Mouse (Mus musculus): ENCODE measurements around the gene Gramd1b. TPM values are rescaled to one million over a fixed set of nuclear protein-coding genes. Genes with fewer than 3 reads are reported as not detected.

Gene Gramd1b
- polyA plus RNA-seq, 1 experiment = 44.2 TPM

- peaks cover 83% of the 10 kb centered on the region for H3K4me1 ChIP-seq (ENCODE audit: control insufficient read depth, insufficient read depth, low read length)
- peak overlapping the region; percentile 83 for H3K27ac ChIP-seq (ENCODE audit: insufficient read depth, low read depth, low read length)
- peak overlapping the region; percentile 6; the same call in 1 of the 2 replicates for H3K4me3 ChIP-seq (ENCODE audit: insufficient read depth, low read length)
- TF ChIP-seq CTCF (IDR thresholded peaks at IDR 0.05; ENCODE audit: low read depth, low read length) (no peak), POLR2A (IDR thresholded peaks at IDR 0.05; ENCODE audit: borderline replicate concordance, low read depth, low read length) (no peak)
These were observed 206.9 kb downstream of the Gramd1b start for GRCm38 (mm10) chr9:40324232-40324792.

- peak overlapping the region; percentile 83 for H3K27ac ChIP-seq (ENCODE audit: insufficient read depth, low read depth, low read length)
- TF ChIP-seq CTCF (IDR thresholded peaks at IDR 0.05; ENCODE audit: low read depth, low read length) (no peak), POLR2A (IDR thresholded peaks at IDR 0.05; ENCODE audit: borderline replicate concordance, low read depth, low read length) (no peak)
- peaks cover 84% of the 10 kb centered on the region for H3K4me1 ChIP-seq (ENCODE audit: control insufficient read depth, insufficient read depth, low read length)
- H3K4me3 ChIP-seq (ENCODE audit: insufficient read depth, low read length) = no peak overlapping the region
These were observed 207.4 kb downstream of the Gramd1b start for GRCm38 (mm10) chr9:40323773-40324172.

- Histone ChIP-seq H3K4me3 (ENCODE audit: insufficient read depth, low read length) (no peak overlapping the region), H3K27ac (ENCODE audit: insufficient read depth, low read depth, low read length) (peak overlapping the region; percentile 83), H3K4me1 (ENCODE audit: control insufficient read depth, insufficient read depth, low read length) (peaks cover 86% of the 10 kb centered on the region)
- no peak for TF ChIP-seq CTCF (IDR thresholded peaks at IDR 0.05; ENCODE audit: low read depth, low read length)
- TF ChIP-seq POLR2A (IDR thresholded peaks at IDR 0.05; ENCODE audit: borderline replicate concordance, low read depth, low read length) = no peak
These were observed 208.0 kb downstream of the Gramd1b start for GRCm38 (mm10) chr9:40323171-40323570.

- no peak for TF ChIP-seq POLR2A (IDR thresholded peaks at IDR 0.05; ENCODE audit: borderline replicate concordance, low read depth, low read length)
- TF ChIP-seq CTCF (IDR thresholded peaks at IDR 0.05; ENCODE audit: low read depth, low read length) = no peak
- H3K4me1 ChIP-seq (ENCODE audit: control insufficient read depth, insufficient read depth, low read length) = peaks cover 79% of the 10 kb centered on the region
- no peak overlapping the region for H3K4me3 ChIP-seq (ENCODE audit: insufficient read depth, low read length)
- peak overlapping the region; percentile 94 for H3K27ac ChIP-seq (ENCODE audit: insufficient read depth, low read depth, low read length)
These were observed 208.8 kb downstream of the Gramd1b start for GRCm38 (mm10) chr9:40322372-40322771.

GRCm38 (mm10) chr9:40321668-40322003 lies 209.5 kb downstream of the Gramd1b start:
- TF ChIP-seq POLR2A (IDR thresholded peaks at IDR 0.05; ENCODE audit: borderline replicate concordance, low read depth, low read length) (no peak), CTCF (IDR thresholded peaks at IDR 0.05; ENCODE audit: low read depth, low read length) (no peak)
- Histone ChIP-seq H3K4me1 (ENCODE audit: control insufficient read depth, insufficient read depth, low read length) (peaks cover 74% of the 10 kb centered on the region), H3K27ac (ENCODE audit: insufficient read depth, low read depth, low read length) (peak overlapping the region; percentile 94), H3K4me3 (ENCODE audit: insufficient read depth, low read length) (no peak overlapping the region)

GRCm38 (mm10) chr9:40320879-40321667 lies 210.1 kb downstream of the Gramd1b start:
- Histone ChIP-seq H3K4me3 (ENCODE audit: insufficient read depth, low read length) (peak overlapping the region; percentile 55), H3K27ac (ENCODE audit: insufficient read depth, low read depth, low read length) (peak overlapping the region; percentile 94), H3K4me1 (ENCODE audit: control insufficient read depth, insufficient read depth, low read length) (peaks cover 68% of the 10 kb centered on the region)
- no peak for TF ChIP-seq POLR2A (IDR thresholded peaks at IDR 0.05; ENCODE audit: borderline replicate concordance, low read depth, low read length)
- TF ChIP-seq CTCF (IDR thresholded peaks at IDR 0.05; ENCODE audit: low read depth, low read length) = no peak

GRCm38 (mm10) chr9:40320405-40320804 lies 210.8 kb downstream of the Gramd1b start:
- Histone ChIP-seq H3K4me3 (ENCODE audit: insufficient read depth, low read length) (peak overlapping the region; percentile 55), H3K4me1 (ENCODE audit: control insufficient read depth, insufficient read depth, low read length) (peaks cover 62% of the 10 kb centered on the region), H3K27ac (ENCODE audit: insufficient read depth, low read depth, low read length) (peak overlapping the region; percentile 94)
- TF ChIP-seq CTCF (IDR thresholded peaks at IDR 0.05; ENCODE audit: low read depth, low read length) (0 out of 2 replicates have a peak, but pooled peaks have one; percentile 19), POLR2A (IDR thresholded peaks at IDR 0.05; ENCODE audit: borderline replicate concordance, low read depth, low read length) (no peak)

GRCm38 (mm10) chr9:40318771-40319170 lies 212.4 kb downstream of the Gramd1b start:
- TF ChIP-seq POLR2A (IDR thresholded peaks at IDR 0.05; ENCODE audit: borderline replicate concordance, low read depth, low read length) = no peak
- TF ChIP-seq CTCF (IDR thresholded peaks at IDR 0.05; ENCODE audit: low read depth, low read length) = no peak
- no peak overlapping the region for H3K27ac ChIP-seq (ENCODE audit: insufficient read depth, low read depth, low read length)
- H3K4me3 ChIP-seq (ENCODE audit: insufficient read depth, low read length) = peak overlapping the region; percentile 52
- H3K4me1 ChIP-seq (ENCODE audit: control insufficient read depth, insufficient read depth, low read length) = peaks cover 47% of the 10 kb centered on the region

- no peak overlapping the region for H3K27ac ChIP-seq (ENCODE audit: insufficient read depth, low read depth, low read length)
- H3K4me3 ChIP-seq (ENCODE audit: insufficient read depth, low read length) = no peak overlapping the region
- TF ChIP-seq POLR2A (IDR thresholded peaks at IDR 0.05; ENCODE audit: borderline replicate concordance, low read depth, low read length) = no peak
- TF ChIP-seq CTCF (IDR thresholded peaks at IDR 0.05; ENCODE audit: low read depth, low read length) = no peak
- peaks cover 37% of the 10 kb centered on the region for H3K4me1 ChIP-seq (ENCODE audit: control insufficient read depth, insufficient read depth, low read length)
These were observed 213.4 kb downstream of the Gramd1b start for GRCm38 (mm10) chr9:40317735-40318134.

Measured in bone marrow macrophage, adult 2 months (primary cell).